Mouse (Mus musculus) embryonic facial prominence, embryonic 11.5 days (tissue): ENCODE results near the gene Alkbh7. TPM values are rescaled to one million over a fixed set of nuclear protein-coding genes. Genes with fewer than 3 reads are reported as not detected.

Experiments used
- polyA plus RNA-seq: library from polyadenylated mRNA; unstranded; fragments of >200 nt; fragmentation: Nextera tagmentation; extraction: Ambion mirVana; gene quantifications from 2 replicates; pipeline ENCODE4 v1.2.1, GENCODE M21; 2014

Gene Alkbh7
- polyA plus RNA-seq, 1 experiment from 2014 or later: 40.2 TPM

Other genes with a start within 250 kb of the Alkbh7 start
- gene Nrtn, start 239.8 kb upstream of the Alkbh7 start, polyA plus RNA-seq: 6.7 and 7.8 TPM in 2 replicates
- 30.1 and 32.3 TPM in 2 replicates for gene Dus3l, start 232.6 kb upstream of the Alkbh7 start, polyA plus RNA-seq
- gene Prr22, start 227.1 kb upstream of the Alkbh7 start, polyA plus RNA-seq: 0.66 and 0.72 TPM in 2 replicates
- gene Rfx2, start 166.3 kb upstream of the Alkbh7 start, polyA plus RNA-seq: 2.3 and 2.4 TPM in 2 replicates
- not detected in 2 replicates for gene Acsbg2, start 122.9 kb upstream of the Alkbh7 start, polyA plus RNA-seq
- gene 1700061G19Rik, start 121.9 kb upstream of the Alkbh7 start, polyA plus RNA-seq: 0.13 and 0.22 TPM in 2 replicates
- 26.8 and 27.2 TPM in 2 replicates for gene Mllt1, start 61.9 kb upstream of the Alkbh7 start, polyA plus RNA-seq
- not detected in 2 replicates for gene Acer1, start 15.2 kb upstream of the Alkbh7 start, polyA plus RNA-seq
- 148 and 159 TPM in 2 replicates for gene Clpp, start 7.0 kb upstream of the Alkbh7 start, polyA plus RNA-seq
- not detected in 2 replicates for gene Pspn, start 2.7 kb downstream of the Alkbh7 start, polyA plus RNA-seq
- gene Gtf2f1, start 13.9 kb downstream of the Alkbh7 start, polyA plus RNA-seq: 70.1 and 71.1 TPM in 2 replicates
- gene Gm17949, start 14.1 kb downstream of the Alkbh7 start, polyA plus RNA-seq: 0.18 TPM in 1 of 2 replicates, not detected in the other
- 38.7 and 40.0 TPM in 2 replicates for gene Khsrp, start 34.2 kb downstream of the Alkbh7 start, polyA plus RNA-seq
- not detected in 2 replicates for gene Slc25a41, start 44.3 kb downstream of the Alkbh7 start, polyA plus RNA-seq
- 5.1 and 5.3 TPM in 2 replicates for gene Crb3, start 61.8 kb downstream of the Alkbh7 start, polyA plus RNA-seq
- 7.1 and 7.3 TPM in 2 replicates for gene Slc25a23, start 62.5 kb downstream of the Alkbh7 start, polyA plus RNA-seq
- gene Dennd1c, start 81.2 kb downstream of the Alkbh7 start, polyA plus RNA-seq: 1.5 and 1.6 TPM in 2 replicates
- gene Tubb4a, start 90.4 kb downstream of the Alkbh7 start, polyA plus RNA-seq: 39.9 and 51.6 TPM in 2 replicates
- gene Tnfsf9, start 108.0 kb downstream of the Alkbh7 start, polyA plus RNA-seq: 5.2 and 5.6 TPM in 2 replicates
- not detected in 2 replicates for gene Cd70, start 152.4 kb downstream of the Alkbh7 start, polyA plus RNA-seq
- 0.25 TPM in 1 of 2 replicates, not detected in the other for gene Tnfsf14, start 196.8 kb downstream of the Alkbh7 start, polyA plus RNA-seq
- gene C3, start 230.8 kb downstream of the Alkbh7 start, polyA plus RNA-seq: 0.35 and 0.46 TPM in 2 replicates